Mouse (Mus musculus): ENCODE results near the gene Gtf2ird1.

GRCm38 (mm10) chr5:134423930-134424329, 32.6 kb downstream of the Gtf2ird1 start:
- no peak for TF ChIP-seq POLR2A (IDR thresholded peaks at IDR 0.05; ENCODE audit: low read depth, low read length)
- no peak for TF ChIP-seq CTCF (conservative IDR thresholded peaks at IDR 0.05; ENCODE audit: insufficient read depth, insufficient read length, low read depth, low read length)
